Mouse (Mus musculus): ENCODE results near the gene Rarb. TPM values are rescaled to one million over a fixed set of nuclear protein-coding genes. Genes with fewer than 3 reads are reported as not detected.

Gene Rarb
- total and polyA plus RNA-seq, 2 experiments from 2014 or later = 4.4 to 16.7 TPM

GRCm38 (mm10) chr14:16695453-16696120 lies 123.4 kb downstream of the Rarb start:
- no peak overlapping the region for H3K27ac ChIP-seq (ENCODE audit: low read depth, low read length)
- no peak overlapping the region for H3K4me3 ChIP-seq (ENCODE audit: low read depth, low read length)
- no peaks in the 10 kb centered on the region for H3K4me1 ChIP-seq (ENCODE audit: insufficient read depth, low read length)
- TF ChIP-seq CTCF (IDR thresholded peaks at IDR 0.05) = no peak
- no peak overlapping the region for H3K4me2 ChIP-seq (ENCODE audit: low read depth, low read length, poor library complexity, severe bottlenecking)
- no peak overlapping the region for H3K9ac ChIP-seq (replicated peaks; ENCODE audit: low read length, poor library complexity, severe bottlenecking)
- ATAC-seq (ENCODE audit: low FRiP score) (no peak), DNase-seq (ENCODE audit: low spot score) (no peak)
- WGBS = 49% methylated on average over 3 of the region's 3 CpGs
- no peaks in the 10 kb centered on the region for H3K27me3 ChIP-seq (ENCODE audit: insufficient read depth, low read length)
- H3K9me3 ChIP-seq (ENCODE audit: low read length) = no peaks in the 10 kb centered on the region
- H3K36me3 ChIP-seq (ENCODE audit: insufficient read depth, low read length) = no peaks in the 10 kb centered on the region

GRCm38 (mm10) chr14:16678335-16678734 lies 140.6 kb downstream of the Rarb start:
- Histone ChIP-seq H3K27me3 (ENCODE audit: insufficient read depth, low read length) (no peaks in the 10 kb centered on the region), H3K27ac (ENCODE audit: low read depth, low read length) (no peak overlapping the region), H3K36me3 (ENCODE audit: insufficient read depth, low read length) (no peaks in the 10 kb centered on the region), H3K9ac (replicated peaks; ENCODE audit: low read length, poor library complexity, severe bottlenecking) (no peak overlapping the region), H3K4me1 (ENCODE audit: insufficient read depth, low read length) (no peaks in the 10 kb centered on the region), H3K4me3 (ENCODE audit: low read depth, low read length) (no peak overlapping the region), H3K9me3 (ENCODE audit: low read length) (no peaks in the 10 kb centered on the region), H3K4me2 (ENCODE audit: low read depth, low read length, poor library complexity, severe bottlenecking) (no peak overlapping the region)
- TF ChIP-seq CTCF (IDR thresholded peaks at IDR 0.05) = no peak
- ATAC-seq (ENCODE audit: low FRiP score) (no peak), DNase-seq (ENCODE audit: low spot score) (no peak)
- WGBS = 73% methylated on average over 3 of the region's 3 CpGs

- no peak overlapping the region for H3K9ac ChIP-seq (replicated peaks; ENCODE audit: low read length, poor library complexity, severe bottlenecking)
- H3K4me2 ChIP-seq (ENCODE audit: low read depth, low read length, poor library complexity, severe bottlenecking) = no peak overlapping the region
- ATAC-seq (ENCODE audit: low FRiP score) (no peak), DNase-seq (ENCODE audit: low spot score) (no peak)
- no peaks in the 10 kb centered on the region for H3K27me3 ChIP-seq (ENCODE audit: insufficient read depth, low read length)
- H3K27ac ChIP-seq (ENCODE audit: low read depth, low read length) = no peak overlapping the region
- no peaks in the 10 kb centered on the region for H3K36me3 ChIP-seq (ENCODE audit: insufficient read depth, low read length)
- no peaks in the 10 kb centered on the region for H3K9me3 ChIP-seq (ENCODE audit: low read length)
- TF ChIP-seq CTCF (IDR thresholded peaks at IDR 0.05) = no peak
- H3K4me1 ChIP-seq (ENCODE audit: insufficient read depth, low read length) = no peaks in the 10 kb centered on the region
- H3K4me3 ChIP-seq (ENCODE audit: low read depth, low read length) = no peak overlapping the region
These were observed 141.9 kb downstream of the Rarb start for GRCm38 (mm10) chr14:16677081-16677480.

- Histone ChIP-seq H3K27me3 (ENCODE audit: insufficient read depth, low read length) (no peaks in the 10 kb centered on the region), H3K4me2 (ENCODE audit: low read depth, low read length, poor library complexity, severe bottlenecking) (no peak overlapping the region), H3K4me1 (ENCODE audit: insufficient read depth, low read length) (no peaks in the 10 kb centered on the region), H3K27ac (ENCODE audit: low read depth, low read length) (no peak overlapping the region), H3K9ac (replicated peaks; ENCODE audit: low read length, poor library complexity, severe bottlenecking) (no peak overlapping the region), H3K36me3 (ENCODE audit: insufficient read depth, low read length) (no peaks in the 10 kb centered on the region), H3K4me3 (ENCODE audit: low read depth, low read length) (no peak overlapping the region), H3K9me3 (ENCODE audit: low read length) (no peaks in the 10 kb centered on the region)
- TF ChIP-seq CTCF (IDR thresholded peaks at IDR 0.05) = no peak
- WGBS = 65% methylated on average over 3 of the region's 3 CpGs
- DNase-seq (ENCODE audit: low spot score) = no peak
- no peak for ATAC-seq (ENCODE audit: low FRiP score)
These were observed 148.4 kb downstream of the Rarb start for GRCm38 (mm10) chr14:16670571-16670970.

DNA sequence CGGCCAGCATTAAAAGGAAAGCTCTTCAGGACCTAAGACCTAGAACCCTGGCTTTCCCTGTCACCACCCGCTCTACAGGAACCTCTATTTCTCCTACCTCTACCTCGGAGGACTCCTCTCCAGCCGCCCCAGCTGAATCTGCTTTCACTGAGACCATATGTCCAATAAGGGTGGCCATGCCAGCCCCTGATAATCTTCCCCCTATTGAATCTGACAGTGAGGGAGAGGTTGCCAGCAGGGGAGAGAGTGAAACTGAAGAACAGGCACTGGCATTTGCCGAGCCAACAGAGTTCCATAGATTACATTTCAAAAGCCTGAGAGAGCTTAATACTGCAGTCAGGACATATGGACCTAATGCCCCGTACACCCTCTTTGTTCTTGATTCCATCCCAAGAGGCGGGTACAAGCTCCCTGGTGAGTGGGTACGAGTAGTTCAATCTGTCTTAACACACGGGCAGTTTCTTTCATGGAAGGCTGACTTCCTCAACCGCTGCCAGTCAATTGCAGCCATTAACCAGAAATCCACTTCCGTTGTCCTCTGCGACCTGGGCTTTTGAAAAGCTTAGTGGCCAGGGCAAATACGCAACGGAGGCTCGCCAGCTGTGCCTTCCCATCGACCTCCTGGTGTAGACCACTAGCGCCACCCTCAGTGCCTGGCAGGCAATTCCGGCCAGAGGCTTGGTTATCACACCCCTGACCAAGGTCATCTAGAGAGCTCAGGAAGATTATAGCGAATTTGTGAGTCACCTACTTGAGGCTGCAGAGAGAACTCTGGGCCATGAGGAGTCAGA lies 179.6 kb downstream of the Rarb start:
- peak; percentile 52 for DNase-seq (ENCODE audit: low spot score)

GRCm38 (mm10) chr14:16613975-16614374 lies 205.0 kb downstream of the Rarb start:
- Histone ChIP-seq H3K4me3 (ENCODE audit: low read depth, low read length) (no peak overlapping the region), H3K27me3 (ENCODE audit: insufficient read depth, low read length) (no peaks in the 10 kb centered on the region), H3K27ac (ENCODE audit: low read depth, low read length) (no peak overlapping the region), H3K36me3 (ENCODE audit: insufficient read depth, low read length) (no peaks in the 10 kb centered on the region), H3K4me1 (ENCODE audit: insufficient read depth, low read length) (no peaks in the 10 kb centered on the region), H3K4me2 (ENCODE audit: low read depth, low read length, poor library complexity, severe bottlenecking) (no peak overlapping the region), H3K9me3 (ENCODE audit: low read length) (no peaks in the 10 kb centered on the region), H3K9ac (replicated peaks; ENCODE audit: low read length, poor library complexity, severe bottlenecking) (no peak overlapping the region)
- ATAC-seq (ENCODE audit: low FRiP score) (no peak), DNase-seq (ENCODE audit: low spot score) (no peak)
- TF ChIP-seq CTCF (IDR thresholded peaks at IDR 0.05) = no peak

More for the DNA sequence above, 179.6 kb downstream of the Rarb start:
- H3K9ac ChIP-seq (replicated peaks; ENCODE audit: low read length, poor library complexity, severe bottlenecking) = no peak overlapping the region
- no peak; the same call in 1 of the 2 replicates for ATAC-seq (ENCODE audit: low FRiP score)
- no peak for TF ChIP-seq CTCF (IDR thresholded peaks at IDR 0.05)
- H3K9me3 ChIP-seq (ENCODE audit: low read length) = peaks cover 16% of the 10 kb centered on the region; the same call in 1 of the 2 replicates
- H3K4me2 ChIP-seq (ENCODE audit: low read depth, low read length, poor library complexity, severe bottlenecking) = no peak overlapping the region
- no peaks in the 10 kb centered on the region for H3K4me1 ChIP-seq (ENCODE audit: insufficient read depth, low read length)
- H3K36me3 ChIP-seq (ENCODE audit: insufficient read depth, low read length) = no peaks in the 10 kb centered on the region
- WGBS = 84% methylated on average over 19 of the region's 19 CpGs
- H3K4me3 ChIP-seq (ENCODE audit: low read depth, low read length) = no peak overlapping the region
- H3K27ac ChIP-seq (ENCODE audit: low read depth, low read length) = no peak overlapping the region
- H3K27me3 ChIP-seq (ENCODE audit: insufficient read depth, low read length) = no peaks in the 10 kb centered on the region

Data from midbrain, postnatal 0 days (tissue).